Mouse (Mus musculus): ENCODE measurements around the gene Zfp956. TPM values are rescaled to one million over a fixed set of nuclear protein-coding genes. Genes with fewer than 3 reads are reported as not detected.

The Zfp956 gene
- polyA plus RNA-seq, 1 experiment from 2014 or later, result 7.5 TPM

GRCm38 (mm10) chr6:48010727-48011126 is 57.5 kb downstream of the Zfp956 start:
- Histone ChIP-seq H3K4me1 (replicated peaks; ENCODE audit: control insufficient read depth, insufficient read depth, low read length) (no peaks in the 10 kb centered on the region), H3K27ac (ENCODE audit: low read depth, low read length) (no peak overlapping the region), H3K4me3 (ENCODE audit: low read depth, low read length) (no peak overlapping the region), H3K36me3 (ENCODE audit: control insufficient read depth, insufficient read depth, low read length) (no peaks in the 10 kb centered on the region), H3K4me2 (ENCODE audit: low read depth, low read length, severe bottlenecking) (no peak overlapping the region), H3K9me3 (ENCODE audit: control insufficient read depth, low read length) (no peaks in the 10 kb centered on the region), H3K9ac (ENCODE audit: low read length) (no peak overlapping the region), H3K27me3 (ENCODE audit: control insufficient read depth, insufficient read depth, low read length) (no peaks in the 10 kb centered on the region)
- DNase-seq (ENCODE audit: low spot score) (no peak), ATAC-seq (replicated peaks; ENCODE audit: low FRiP score) (no peak)
- WGBS, result 63% methylated on average over 8 of the region's 8 CpGs

Other genes starting within 250 kb of the Zfp956 start
- 252 and 255 TPM in 2 replicates for gene Pdia4, start 140.0 kb upstream of the Zfp956 start, polyA plus RNA-seq (2014; fragmentation: Nextera tagmentation; extraction: Ambion mirVana)
- gene Zfp786, start 122.5 kb upstream of the Zfp956 start, polyA plus RNA-seq (2014; fragmentation: Nextera tagmentation; extraction: Ambion mirVana), result 7.3 and 7.6 TPM in 2 replicates
- gene Zfp398, start 117.7 kb upstream of the Zfp956 start, polyA plus RNA-seq (2014; fragmentation: Nextera tagmentation; extraction: Ambion mirVana), result 9.2 and 11.3 TPM in 2 replicates
- 17.8 and 19.4 TPM in 2 replicates for gene Zfp282, start 76.2 kb upstream of the Zfp956 start, polyA plus RNA-seq (2014; fragmentation: Nextera tagmentation; extraction: Ambion mirVana)
- gene Zfp212, start 32.9 kb upstream of the Zfp956 start, polyA plus RNA-seq (2014; fragmentation: Nextera tagmentation; extraction: Ambion mirVana), result 15.9 and 17.5 TPM in 2 replicates
- 10.8 and 12.3 TPM in 2 replicates for gene Zfp777, start 95.5 kb downstream of the Zfp956 start, polyA plus RNA-seq (2014; fragmentation: Nextera tagmentation; extraction: Ambion mirVana)
- 23.4 and 24.9 TPM in 2 replicates for gene Zfp746, start 133.2 kb downstream of the Zfp956 start, polyA plus RNA-seq (2014; fragmentation: Nextera tagmentation; extraction: Ambion mirVana)